8 mouse cellular contexts compared by ENCODE assay signal in the genomic region with DNA sequence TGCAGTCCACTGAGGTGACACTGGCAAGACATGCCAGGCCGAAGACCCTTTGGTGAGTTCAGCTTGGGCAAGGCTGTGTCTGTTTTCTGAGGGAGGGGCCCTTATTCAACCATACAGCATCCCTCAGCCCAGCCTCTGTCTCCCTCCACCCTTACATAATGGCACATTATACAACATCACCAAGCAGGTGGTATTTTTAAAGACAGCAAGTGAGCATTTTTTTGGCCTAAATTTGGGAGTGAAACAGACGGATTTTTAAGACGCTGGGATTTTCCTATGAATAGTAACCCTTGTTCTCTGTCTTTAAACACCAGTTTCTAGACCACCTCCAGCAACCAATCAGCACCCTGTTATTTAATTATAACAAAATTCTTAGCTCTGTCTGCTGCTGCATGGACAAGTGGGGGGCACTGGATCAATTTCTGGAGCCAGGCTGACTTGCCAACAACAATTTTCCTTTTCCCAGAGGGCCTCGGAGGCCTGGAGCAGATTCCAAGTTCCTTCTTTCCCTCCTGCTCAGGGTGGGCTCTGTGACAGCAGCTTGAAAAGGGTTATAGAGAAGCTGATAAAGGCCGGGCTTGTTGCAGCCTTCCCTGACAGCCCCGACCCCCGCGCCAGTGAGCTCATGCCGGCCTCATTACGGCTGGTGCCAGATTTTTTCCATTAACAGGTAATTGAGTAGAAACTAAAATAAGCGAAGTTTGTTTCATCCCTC.
DNase-seq lines count a peak whose midpoint lies in the region; ATAC-seq lines count a peak whose summit lies in the region.

No protein-coding gene starts in this region.

- H3K4me3 ChIP-seq in heart, embryonic 13.5 days: 0 out of 2 replicates have a peak overlapping the region, but pooled peaks have one; percentile 14
- no peak overlapping the region for H3K4me3 ChIP-seq in embryonic facial prominence, embryonic 14.5 days (ENCODE audit: low read depth, low read length)

- no peaks in the 10 kb centered on the region for H3K27me3 ChIP-seq in heart, embryonic 13.5 days (replicated peaks)
- H3K27me3 ChIP-seq in embryonic facial prominence, embryonic 14.5 days (replicated peaks; ENCODE audit: control insufficient read depth, insufficient read depth, low read length): no peaks in the 10 kb centered on the region

- peak overlapping the region; percentile 55 for H3K4me2 ChIP-seq in heart, embryonic 13.5 days
- peak overlapping the region; percentile 34 for H3K4me2 ChIP-seq in embryonic facial prominence, embryonic 14.5 days (ENCODE audit: low read depth, low read length)

- H3K36me3 ChIP-seq in heart, embryonic 13.5 days: no peaks in the 10 kb centered on the region
- no peaks in the 10 kb centered on the region for H3K36me3 ChIP-seq in embryonic facial prominence, embryonic 14.5 days (ENCODE audit: control insufficient read depth, insufficient read depth, low read length)

- H3K9me3 ChIP-seq in heart, embryonic 13.5 days: no peaks in the 10 kb centered on the region
- 0 out of 2 replicates have a peak, but pooled peaks cover 4% of the 10 kb centered on the region for H3K9me3 ChIP-seq in embryonic facial prominence, embryonic 14.5 days (ENCODE audit: control insufficient read depth, low read length)

- ATAC-seq in heart, embryonic 13.5 days (ENCODE audit: extremely low read depth, insufficient number of reproducible peaks, low FRiP score, low TSS enrichment): no peak
- ATAC-seq in embryonic facial prominence, embryonic 14.5 days (ENCODE audit: low read depth): peak; percentile 84

- 25% methylated on average over 11 of the region's 11 CpGs for WGBS in heart, embryonic 13.5 days
- 13% methylated on average over 11 of the region's 11 CpGs for WGBS in embryonic facial prominence, embryonic 14.5 days

- H3K27ac ChIP-seq in heart, embryonic 13.5 days (replicated peaks): peak overlapping the region; percentile 56
- peak overlapping the region; percentile 41; the same call in 1 of the 2 replicates for H3K27ac ChIP-seq in embryonic facial prominence, embryonic 14.5 days (replicated peaks; ENCODE audit: low read depth, low read length)

- no peak for DNase-seq in heart, adult 11 months
- DNase-seq in embryonic facial prominence, embryonic 14.5 days (ENCODE audit: low spot score): peak; percentile 78
- DNase-seq in layer of hippocampus, adult 9-10 months (ENCODE audit: low spot score): peak; percentile 26
- DNase-seq in mesoderm, embryonic 11.5 days (ENCODE audit: low read depth, low spot score): peak; percentile 14
- no peak for DNase-seq in gastrocnemius, postnatal 4 days (ENCODE audit: low spot score in 2 of 2)
- DNase-seq in adrenal gland, adult 18-20 months (ENCODE audit: low spot score in 2 of 2): no peak
- no peak for DNase-seq in kidney, postnatal 10 days

- H3K9ac ChIP-seq in heart, embryonic 13.5 days: peak overlapping the region; percentile 20; the same call in 1 of the 2 replicates
- H3K9ac ChIP-seq in embryonic facial prominence, embryonic 14.5 days (ENCODE audit: low read depth, low read length): no peak overlapping the region

- H3K4me1 ChIP-seq in heart, embryonic 13.5 days: peaks cover 37% of the 10 kb centered on the region
- H3K4me1 ChIP-seq in embryonic facial prominence, embryonic 14.5 days (ENCODE audit: control insufficient read depth, insufficient read depth, low read length): peaks cover 16% of the 10 kb centered on the region

Comparison
In these comparisons a context has a peak if more than half of its experiments do, and no peak if none do; other contexts are left out.
1. DNase-seq: peak in embryonic facial prominence, embryonic 14.5 days (single experiment), layer of hippocampus, adult 9-10 months (single experiment) and mesoderm, embryonic 11.5 days (single experiment); none in heart, adult 11 months (single experiment), gastrocnemius, postnatal 4 days (0 of 2), adrenal gland, adult 18-20 months (0 of 2) and kidney, postnatal 10 days (single experiment).